Mouse (Mus musculus): ENCODE results near the gene Tek. TPM values are rescaled to one million over a fixed set of nuclear protein-coding genes. Genes with fewer than 3 reads are reported as not detected.

Tek gene
- polyA plus RNA-seq, 1 experiment from 2014 or later: 57.7 TPM

GRCm38 (mm10) chr4:94855201-94855600 is 116.1 kb downstream of the Tek start:
- H3K4me1 ChIP-seq (ENCODE audit: control insufficient read depth in 2 of 2, insufficient read depth in 2 of 2, low read length in 2 of 2): no peaks in the 10 kb centered on the region
- no peak overlapping the region for H3K9ac ChIP-seq (ENCODE audit: low read length)
- H3K4me2 ChIP-seq (ENCODE audit: low read length): no peak overlapping the region
- ATAC-seq (ENCODE audit: insufficient number of reproducible peaks, insufficient read depth, low FRiP score, low read depth): no peak
- peaks cover 50% of the 10 kb centered on the region for H3K36me3 ChIP-seq (ENCODE audit: control insufficient read depth, insufficient read depth, low read length)
- no peaks in the 10 kb centered on the region for H3K9me3 ChIP-seq (ENCODE audit: control insufficient read depth, low read length)
- H3K4me3 ChIP-seq (ENCODE audit: control insufficient read depth in 1 of 2, insufficient read depth in 1 of 2, low read depth in 1 of 2, low read length in 2 of 2): no peak overlapping the region
- 64% methylated on average over 3 of the region's 3 CpGs for WGBS
- H3K27ac ChIP-seq (replicated peaks in 1 of 2; ENCODE audit: control insufficient read depth in 1 of 2, insufficient read depth in 1 of 2, low read depth in 2 of 2, low read length in 2 of 2): no peak overlapping the region
- H3K27me3 ChIP-seq (ENCODE audit: control insufficient read depth, insufficient read depth, low read length): no peaks in the 10 kb centered on the region

GRCm38 (mm10) chr4:94900744-94901143 is 161.7 kb downstream of the Tek start:
- H3K9me3 ChIP-seq (ENCODE audit: control insufficient read depth, low read length): no peaks in the 10 kb centered on the region
- no peak overlapping the region for H3K9ac ChIP-seq (ENCODE audit: low read length)
- H3K4me2 ChIP-seq (ENCODE audit: low read length): no peak overlapping the region
- H3K4me3 ChIP-seq (ENCODE audit: control insufficient read depth in 1 of 2, insufficient read depth in 1 of 2, low read depth in 1 of 2, low read length in 2 of 2): no peak overlapping the region
- no peaks in the 10 kb centered on the region for H3K27me3 ChIP-seq (ENCODE audit: control insufficient read depth, insufficient read depth, low read length)
- no peaks in the 10 kb centered on the region for H3K4me1 ChIP-seq (ENCODE audit: control insufficient read depth in 2 of 2, insufficient read depth in 2 of 2, low read length in 2 of 2)
- no peak for ATAC-seq (ENCODE audit: insufficient number of reproducible peaks, insufficient read depth, low FRiP score, low read depth)
- 7% methylated on average over 2 of the region's 2 CpGs for WGBS
- H3K36me3 ChIP-seq (ENCODE audit: control insufficient read depth, insufficient read depth, low read length): no peaks in the 10 kb centered on the region
- H3K27ac ChIP-seq (replicated peaks in 1 of 2; ENCODE audit: control insufficient read depth in 1 of 2, insufficient read depth in 1 of 2, low read depth in 2 of 2, low read length in 2 of 2): no peak overlapping the region

GRCm38 (mm10) chr4:94901780-94902179 is 162.7 kb downstream of the Tek start:
- ATAC-seq (ENCODE audit: insufficient number of reproducible peaks, insufficient read depth, low FRiP score, low read depth): no peak
- Histone ChIP-seq H3K36me3 (ENCODE audit: control insufficient read depth, insufficient read depth, low read length) (no peaks in the 10 kb centered on the region), H3K4me1 (ENCODE audit: control insufficient read depth in 2 of 2, insufficient read depth in 2 of 2, low read length in 2 of 2) (no peaks in the 10 kb centered on the region), H3K9ac (ENCODE audit: low read length) (no peak overlapping the region), H3K27me3 (ENCODE audit: control insufficient read depth, insufficient read depth, low read length) (no peaks in the 10 kb centered on the region), H3K27ac (replicated peaks in 1 of 2; ENCODE audit: control insufficient read depth in 1 of 2, insufficient read depth in 1 of 2, low read depth in 2 of 2, low read length in 2 of 2) (no peak overlapping the region), H3K4me2 (ENCODE audit: low read length) (no peak overlapping the region), H3K9me3 (ENCODE audit: control insufficient read depth, low read length) (no peaks in the 10 kb centered on the region), H3K4me3 (ENCODE audit: control insufficient read depth in 1 of 2, insufficient read depth in 1 of 2, low read depth in 1 of 2, low read length in 2 of 2) (no peak overlapping the region)
- WGBS: 45% methylated on average over 3 of the region's 3 CpGs

Other genes starting within 250 kb of the Tek start
- not detected in 2 replicates for gene Gm10306, start 182.7 kb upstream of the Tek start, polyA plus RNA-seq (2014; fragmentation: Nextera tagmentation; extraction: Ambion mirVana)
- 10.0 and 12.3 TPM in 2 replicates for gene Caap1, start 182.5 kb upstream of the Tek start, polyA plus RNA-seq (2014; fragmentation: Nextera tagmentation; extraction: Ambion mirVana)
- 55.7 and 59.3 TPM in 2 replicates for gene Plaa, start 136.0 kb upstream of the Tek start, polyA plus RNA-seq (2014; fragmentation: Nextera tagmentation; extraction: Ambion mirVana)
- 11.7 and 15.1 TPM in 2 replicates for gene Ift74, start 124.8 kb upstream of the Tek start, polyA plus RNA-seq (2014; fragmentation: Nextera tagmentation; extraction: Ambion mirVana)
- gene Lrrc19, start 89.1 kb upstream of the Tek start, polyA plus RNA-seq (2014; fragmentation: Nextera tagmentation; extraction: Ambion mirVana): 0.16 and 0.26 TPM in 2 replicates
- 0.18 TPM in 1 of 2 replicates, not detected in the other for gene Eqtn, start 189.6 kb downstream of the Tek start, polyA plus RNA-seq (2014; fragmentation: Nextera tagmentation; extraction: Ambion mirVana)
- gene Mysm1, start 239.8 kb downstream of the Tek start, polyA plus RNA-seq (2014; fragmentation: Nextera tagmentation; extraction: Ambion mirVana): 19.5 and 21.5 TPM in 2 replicates

All from heart, embryonic 14.5 days (tissue).